Mouse (Mus musculus): ENCODE measurements at regions not wholly inside any gene's neighbourhood (a gene's known extent, or its start where the extent isn't known, plus 50 kb on each side); places are given as distances from the start of the nearest gene placed in this dataset.

DNA sequence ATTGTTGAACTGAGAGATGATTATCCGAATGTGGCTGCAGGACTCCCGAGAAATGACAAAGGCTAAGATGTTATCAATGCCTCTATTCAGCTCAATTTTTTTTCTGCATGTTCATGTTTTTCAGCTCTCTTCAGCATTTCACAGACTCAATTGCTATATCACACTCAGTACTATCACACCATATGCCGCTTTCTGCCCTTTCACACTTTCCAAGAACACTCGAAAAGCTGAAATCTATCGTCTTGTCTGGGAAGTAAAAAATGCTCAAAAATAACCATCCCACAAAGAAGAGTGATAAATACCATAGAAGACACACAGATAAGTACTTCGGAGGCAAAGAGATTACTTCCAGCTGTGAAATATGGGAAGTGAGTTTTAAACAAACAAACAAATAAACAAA lies 6398.9 kb upstream of the Gm7489 start:
- DNase-seq: peak; percentile 10

DNA sequence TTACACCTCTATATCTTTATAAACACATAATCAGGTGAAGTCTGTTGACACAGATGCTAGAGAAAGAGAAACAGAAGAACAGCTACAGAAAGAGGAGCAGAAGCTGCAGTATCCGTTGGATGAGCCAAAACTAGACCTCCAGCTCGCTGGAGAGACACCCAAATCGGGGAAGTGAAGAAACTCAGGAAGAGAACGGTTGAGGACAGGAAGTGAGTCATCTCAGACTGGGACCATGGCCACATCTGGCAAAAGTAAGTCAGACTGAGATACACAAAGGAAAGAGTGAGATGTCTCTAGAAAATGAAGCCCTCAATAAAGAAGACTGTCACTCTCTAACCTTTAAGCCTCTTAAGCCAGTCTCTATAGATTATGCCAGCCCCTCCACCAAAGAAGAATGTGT lies 6362.8 kb upstream of the Gm7489 start:
- DNase-seq: no peak
